Mouse (Mus musculus) midbrain, embryonic 16.5 days (tissue): ENCODE data around the gene Agbl4. TPM values are rescaled to one million over a fixed set of nuclear protein-coding genes. Genes with fewer than 3 reads are reported as not detected.

Source experiments
- ATAC-seq: fragments of 200-750 bp; cut with Nextera tagmentation; 2 replicates; pipeline ENCODE4 v1.8.0; 2017; ENCODE audit warnings: moderate TSS enrichment
- H3K27ac ChIP-seq: fragments of 300-500 bp; sonication (generic); 2 replicates; pipeline ENCODE4 v1.5.1; 2014; ENCODE audit warnings: mild to moderate bottlenecking, low read length, mixed read lengths
- H3K27me3 ChIP-seq: fragments of 300-500 bp; sonication (generic); 2 replicates; pipeline ENCODE4 v1.6.1; 2014; ENCODE audit warnings: low read depth, low read length, mixed read lengths; ENCODE audit not compliant: control insufficient read depth, insufficient read depth
- H3K36me3 ChIP-seq: fragments of 300-500 bp; sonication (generic); 2 replicates; pipeline ENCODE4 v1.6.1; 2014; ENCODE audit warnings: mild to moderate bottlenecking, low read length, moderate library complexity, mixed read lengths; ENCODE audit not compliant: control insufficient read depth, insufficient read depth
- H3K4me1 ChIP-seq: fragments of 300-500 bp; sonication (generic); 2 replicates; pipeline ENCODE4 v1.6.1; 2014; ENCODE audit warnings: mild to moderate bottlenecking, low read length, mixed read lengths; ENCODE audit not compliant: control insufficient read depth, insufficient read depth
- H3K4me2 ChIP-seq: fragments of 300-500 bp; sonication (generic); 2 replicates; pipeline ENCODE4 v1.6.1; 2014; ENCODE audit warnings: mild to moderate bottlenecking, low read length, mixed read lengths
- H3K4me3 ChIP-seq: fragments of 300-500 bp; sonication (generic); 2 replicates; pipeline ENCODE4 v1.5.1; 2014; ENCODE audit warnings: low read depth, mild to moderate bottlenecking, low read length, moderate library complexity, mixed read lengths
- H3K9ac ChIP-seq: fragments of 300-500 bp; sonication (generic); 2 replicates; pipeline ENCODE4 v1.6.1; 2014; ENCODE audit warnings: low read depth, low read length, mixed read lengths
- H3K9me3 ChIP-seq: fragments of 300-500 bp; sonication (generic); replicated peaks from 2 replicates; pipeline ENCODE4 v1.6.1; 2014; ENCODE audit warnings: mild to moderate bottlenecking, low read length, mixed read lengths; ENCODE audit not compliant: control insufficient read depth, poor library complexity, severe bottlenecking
- WGBS: fragments of 180-500 bp; shearing (Covaris S2); extraction: QIAGEN DNeasy Blood & Tissue Kit; methylation state at CpG from one replicate; pipeline ENCODE4 v1.1.7; 2014; 5-methylcytosine and 5-hydroxymethylcytosine counted together
- polyA plus RNA-seq: library from polyadenylated mRNA; unstranded; fragments of >200 nt; fragmentation: Nextera tagmentation; extraction: Ambion mirVana; gene quantifications from 2 replicates; pipeline ENCODE4 v1.2.1, GENCODE M21; 2015

The Agbl4 gene
- polyA plus RNA-seq, 1 experiment from 2014 or later, result 4.5 TPM

DNA sequence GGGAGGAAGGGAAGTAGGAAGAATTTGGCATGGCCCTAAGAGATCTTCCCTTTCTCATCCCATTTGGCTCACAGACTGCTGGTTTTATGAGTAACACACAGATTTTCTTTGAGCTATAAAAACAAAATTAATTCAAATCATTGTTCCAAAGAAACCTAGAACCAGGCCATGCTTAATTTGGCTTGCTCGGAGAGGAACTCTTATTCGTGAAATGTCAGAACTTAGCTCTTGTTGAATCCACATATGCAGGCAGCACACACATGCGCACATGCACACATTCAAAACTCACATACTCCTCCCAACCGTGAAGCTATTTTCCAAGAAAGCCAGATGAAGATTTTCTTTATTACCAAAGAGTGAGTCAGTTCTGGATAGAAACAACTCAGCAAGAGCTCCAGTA, 621.9 kb downstream of the Agbl4 start:
- no peaks in the 10 kb centered on the region for H3K4me1 ChIP-seq
- WGBS, result 92% methylated on average over 4 of the region's 4 CpGs
- H3K27ac ChIP-seq, result no peak overlapping the region
- H3K27me3 ChIP-seq, result no peaks in the 10 kb centered on the region
- no peak overlapping the region for H3K9ac ChIP-seq
- no peaks in the 10 kb centered on the region for H3K9me3 ChIP-seq
- H3K4me2 ChIP-seq, result no peak overlapping the region
- ATAC-seq, result no peak
- no peaks in the 10 kb centered on the region for H3K36me3 ChIP-seq
- no peak overlapping the region for H3K4me3 ChIP-seq

GRCm38 (mm10) chr4:111067330-111067729, 669.9 kb downstream of the Agbl4 start:
- ATAC-seq, result no peak
- H3K9me3 ChIP-seq, result no peaks in the 10 kb centered on the region
- WGBS, result 96% methylated on average over 3 of the region's 3 CpGs
- no peaks in the 10 kb centered on the region for H3K36me3 ChIP-seq
- H3K27me3 ChIP-seq, result no peaks in the 10 kb centered on the region
- H3K9ac ChIP-seq, result no peak overlapping the region
- no peak overlapping the region for H3K4me2 ChIP-seq
- H3K27ac ChIP-seq, result no peak overlapping the region
- no peaks in the 10 kb centered on the region for H3K4me1 ChIP-seq
- no peak overlapping the region for H3K4me3 ChIP-seq

DNA sequence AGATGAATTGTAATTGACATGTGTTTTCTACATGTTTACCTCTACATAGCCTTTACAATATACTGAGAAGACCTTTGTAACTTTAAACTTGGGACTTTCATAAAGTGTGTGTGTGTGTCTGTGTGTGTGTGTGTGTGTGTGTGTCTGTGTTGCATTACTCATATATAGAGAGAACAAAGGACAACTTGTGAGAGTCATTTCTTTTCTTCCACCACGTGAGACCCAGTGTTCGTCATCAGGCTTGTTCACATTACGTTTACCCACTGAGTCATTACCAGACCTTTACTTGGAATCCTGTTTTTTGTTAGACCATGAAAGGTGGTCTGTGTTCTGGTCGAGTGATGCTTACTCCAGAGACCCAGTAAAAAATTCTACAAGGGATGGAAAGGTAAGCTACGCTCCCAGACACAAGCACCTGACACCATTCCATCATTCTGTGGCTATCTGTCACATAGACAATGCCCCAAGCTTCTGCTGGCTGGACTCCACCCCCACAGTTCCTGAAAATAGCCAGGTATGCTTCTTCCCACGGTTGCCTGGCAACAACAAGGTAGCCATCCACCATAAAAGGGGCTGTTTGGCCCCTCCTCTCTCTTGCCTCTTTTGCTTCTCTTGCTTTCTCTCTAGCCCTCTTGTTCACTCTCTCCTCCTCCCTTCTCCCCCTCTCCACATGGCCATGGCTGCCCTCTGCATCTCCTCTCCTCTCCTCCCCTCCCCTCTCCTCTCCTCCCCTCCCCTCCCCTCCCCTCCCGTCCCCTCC, 676.5 kb downstream of the Agbl4 start:
- Histone ChIP-seq H3K9me3 (no peaks in the 10 kb centered on the region), H3K4me2 (no peak overlapping the region), H3K4me1 (no peaks in the 10 kb centered on the region), H3K27me3 (no peaks in the 10 kb centered on the region), H3K4me3 (no peak overlapping the region), H3K27ac (no peak overlapping the region), H3K36me3 (no peaks in the 10 kb centered on the region), H3K9ac (no peak overlapping the region)
- peak; percentile 54; the same call in 1 of the 2 replicates for ATAC-seq
- 79% methylated on average over 6 of the region's 7 CpGs for WGBS

- H3K27me3 ChIP-seq, result no peaks in the 10 kb centered on the region
- no peak overlapping the region for H3K4me3 ChIP-seq
- no peak overlapping the region for H3K27ac ChIP-seq
- WGBS, result 82% methylated on average over 6 of the region's 6 CpGs
- H3K9me3 ChIP-seq, result no peaks in the 10 kb centered on the region
- no peak overlapping the region for H3K4me2 ChIP-seq
- H3K9ac ChIP-seq, result no peak overlapping the region
- no peaks in the 10 kb centered on the region for H3K36me3 ChIP-seq
- H3K4me1 ChIP-seq, result no peaks in the 10 kb centered on the region
- peak; percentile 54; the same call in 1 of the 2 replicates for ATAC-seq
Measured at GRCm38 (mm10) chr4:111074701-111075154, 677.3 kb downstream of the Agbl4 start.

DNA sequence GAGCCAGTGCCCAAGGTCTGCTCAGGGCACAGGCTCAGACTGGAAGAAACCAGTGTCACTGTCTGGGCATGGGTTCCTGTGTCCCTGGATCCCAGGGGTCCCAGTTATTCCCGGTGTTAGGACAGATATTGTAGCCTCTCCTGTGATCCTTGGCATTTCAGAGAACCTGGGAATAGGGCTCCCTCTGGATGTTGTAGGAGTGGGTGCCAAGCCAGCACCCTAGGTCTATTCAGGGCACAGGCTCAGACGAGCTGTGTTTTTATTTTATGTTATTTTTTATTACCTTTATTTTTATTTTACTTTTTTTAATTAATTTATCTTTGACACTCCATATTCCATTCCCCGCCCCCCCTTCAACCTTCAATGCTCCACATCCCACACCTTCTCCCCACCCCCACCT, 680.3 kb downstream of the Agbl4 start:
- H3K9me3 ChIP-seq, result no peaks in the 10 kb centered on the region
- no peaks in the 10 kb centered on the region for H3K27me3 ChIP-seq
- no peaks in the 10 kb centered on the region for H3K4me1 ChIP-seq
- 0 out of 2 replicates have a peak, but pooled peaks have one; percentile 21 for ATAC-seq
- no peak overlapping the region for H3K4me2 ChIP-seq
- H3K4me3 ChIP-seq, result no peak overlapping the region
- no peaks in the 10 kb centered on the region for H3K36me3 ChIP-seq
- WGBS, result 90% methylated on average over 3 of the region's 3 CpGs
- no peak overlapping the region for H3K27ac ChIP-seq
- no peak overlapping the region for H3K9ac ChIP-seq

- WGBS, result 100% methylated on average over 1 of the region's 1 CpGs
- Histone ChIP-seq H3K9ac (no peak overlapping the region), H3K4me1 (no peaks in the 10 kb centered on the region), H3K27ac (no peak overlapping the region), H3K36me3 (no peaks in the 10 kb centered on the region), H3K9me3 (no peaks in the 10 kb centered on the region), H3K4me3 (no peak overlapping the region), H3K4me2 (no peak overlapping the region), H3K27me3 (no peaks in the 10 kb centered on the region)
- ATAC-seq, result no peak
Measured at GRCm38 (mm10) chr4:111085330-111085729, 687.9 kb downstream of the Agbl4 start.

DNA sequence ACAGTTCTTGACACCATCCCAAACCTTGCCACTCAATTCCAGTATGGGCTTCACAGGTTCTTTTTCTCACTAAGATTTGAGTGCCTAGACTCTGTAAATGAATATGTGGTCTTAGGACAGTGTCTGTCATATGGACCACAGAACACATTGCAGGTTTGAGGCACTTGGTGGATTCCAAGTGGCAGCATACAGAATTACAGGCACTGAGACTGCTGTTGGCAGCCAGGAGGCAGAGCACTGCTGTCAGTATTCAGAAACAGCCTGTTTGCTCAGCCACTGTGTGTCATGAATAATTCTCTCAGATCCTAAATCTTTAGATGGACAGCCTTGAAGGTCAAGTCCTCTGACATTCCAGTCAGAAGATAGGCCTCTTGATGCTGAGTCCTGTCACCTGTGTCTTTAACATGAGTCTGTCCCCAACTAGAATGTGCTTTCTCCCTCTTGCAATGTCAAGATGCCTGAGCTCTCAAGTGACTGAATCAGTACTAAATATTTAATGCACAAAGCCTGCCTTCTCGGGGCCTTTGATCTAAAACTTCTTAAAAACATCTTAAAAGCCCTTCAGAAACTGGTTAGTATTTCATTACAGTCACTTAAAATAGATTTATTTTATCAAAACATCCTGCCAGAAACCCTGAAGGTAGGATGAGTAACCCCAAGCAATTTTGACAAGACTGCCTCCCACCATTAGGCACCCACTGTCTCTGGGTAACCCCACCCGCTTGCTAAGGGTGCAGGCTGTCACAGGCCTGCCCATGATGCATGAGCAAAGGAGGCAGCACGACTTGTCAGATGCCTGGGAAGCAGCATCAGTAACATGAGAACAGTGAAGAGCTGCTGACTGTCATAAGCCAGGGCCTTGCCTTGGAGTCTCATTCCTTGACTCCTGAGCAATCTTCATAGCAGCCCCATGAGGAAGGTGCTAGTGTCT, 739.0 kb downstream of the Agbl4 start:
- WGBS, result 49% methylated on average over 3 of the region's 3 CpGs

DNA sequence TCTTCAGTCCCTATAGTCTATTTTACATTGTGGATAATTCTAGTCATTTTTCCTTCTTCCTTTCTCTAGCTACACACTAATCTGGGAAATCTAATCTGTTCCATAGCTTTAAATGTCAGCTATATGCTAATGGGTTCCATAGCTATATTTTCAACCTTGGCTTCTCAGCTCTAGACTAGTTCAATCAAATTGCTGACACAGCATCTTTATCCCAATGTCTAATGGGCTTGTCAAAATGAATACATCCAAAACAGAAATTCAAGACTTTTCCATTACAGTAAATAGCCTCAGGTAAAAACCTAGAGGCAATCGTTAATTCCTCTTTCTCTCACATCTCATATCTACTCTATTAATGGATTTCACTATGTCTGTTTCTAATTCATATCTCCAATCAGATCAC, 750.3 kb downstream of the Agbl4 start:
- no peak overlapping the region for H3K9ac ChIP-seq
- H3K27ac ChIP-seq, result no peak overlapping the region
- no peaks in the 10 kb centered on the region for H3K9me3 ChIP-seq
- no peaks in the 10 kb centered on the region for H3K27me3 ChIP-seq
- no peaks in the 10 kb centered on the region for H3K4me1 ChIP-seq
- no peaks in the 10 kb centered on the region for H3K36me3 ChIP-seq
- H3K4me2 ChIP-seq, result no peak overlapping the region
- 89% methylated on average over 1 of the region's 1 CpGs for WGBS
- H3K4me3 ChIP-seq, result no peak overlapping the region
- ATAC-seq, result no peak

More for the DNA sequence above, 739.0 kb downstream of the Agbl4 start:
- no peaks in the 10 kb centered on the region for H3K36me3 ChIP-seq
- no peaks in the 10 kb centered on the region for H3K4me1 ChIP-seq
- no peak overlapping the region for H3K27ac ChIP-seq
- H3K4me2 ChIP-seq, result no peak overlapping the region
- no peaks in the 10 kb centered on the region for H3K9me3 ChIP-seq
- no peak overlapping the region for H3K4me3 ChIP-seq
- no peak overlapping the region for H3K9ac ChIP-seq
- H3K27me3 ChIP-seq, result no peaks in the 10 kb centered on the region
- ATAC-seq, result peak; percentile 85

GRCm38 (mm10) chr4:111155859-111156258, 758.4 kb downstream of the Agbl4 start:
- ATAC-seq, result no peak
- Histone ChIP-seq H3K9me3 (no peaks in the 10 kb centered on the region), H3K4me3 (no peak overlapping the region), H3K4me2 (no peak overlapping the region), H3K36me3 (no peaks in the 10 kb centered on the region), H3K4me1 (no peaks in the 10 kb centered on the region), H3K27me3 (no peaks in the 10 kb centered on the region), H3K9ac (no peak overlapping the region), H3K27ac (no peak overlapping the region)
- 69% methylated on average over 1 of the region's 1 CpGs for WGBS
